Mouse (Mus musculus) cerebellum, adult 9-11 months (tissue): ENCODE results near the gene Kcnh8.

Experiments
- DNase-seq: peaks from one replicate; pipeline ENCODE4 v3.0.0; 2022

Kcnh8 gene

DNA sequence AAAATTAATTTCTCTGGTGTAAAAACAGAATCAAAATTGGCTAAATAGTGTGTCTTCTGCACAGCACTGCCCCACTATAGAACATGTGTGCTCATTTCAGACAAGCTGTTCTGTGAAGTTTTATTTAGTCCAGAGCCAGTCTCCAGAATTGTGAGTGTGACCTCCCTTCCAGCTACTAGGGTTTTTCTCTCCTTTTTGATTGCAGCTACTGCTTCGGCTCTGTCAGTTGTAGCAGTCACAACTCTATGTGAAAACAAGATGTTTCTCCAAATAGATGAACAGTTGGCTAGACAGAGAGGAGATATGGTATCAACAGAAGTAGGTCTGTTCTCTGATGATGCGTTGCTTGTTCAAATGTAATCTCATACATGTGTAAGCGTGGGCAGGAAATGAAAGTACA, 270.7 kb downstream of the Kcnh8 start:
- DNase-seq = no peak

DNA sequence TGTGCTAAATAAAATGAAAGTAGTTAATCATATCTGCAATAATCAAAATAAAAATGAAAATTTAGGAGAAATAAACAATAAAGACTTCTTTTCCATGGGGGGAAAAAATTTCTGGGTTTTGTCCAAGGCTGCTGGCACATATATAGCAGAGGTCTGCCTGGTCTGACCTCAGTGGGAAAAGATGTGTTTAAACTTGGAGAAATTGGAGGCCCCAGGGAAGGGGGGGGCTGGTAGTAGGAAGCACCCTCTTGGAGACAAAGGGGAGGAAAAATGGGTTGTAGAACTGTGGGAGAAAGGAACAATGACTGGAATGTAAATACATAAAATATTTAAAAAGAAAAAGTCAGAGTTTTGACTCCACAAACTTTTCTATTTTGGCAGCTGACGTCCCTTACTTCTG, 276.5 kb downstream of the Kcnh8 start:
- DNase-seq = no peak

DNA sequence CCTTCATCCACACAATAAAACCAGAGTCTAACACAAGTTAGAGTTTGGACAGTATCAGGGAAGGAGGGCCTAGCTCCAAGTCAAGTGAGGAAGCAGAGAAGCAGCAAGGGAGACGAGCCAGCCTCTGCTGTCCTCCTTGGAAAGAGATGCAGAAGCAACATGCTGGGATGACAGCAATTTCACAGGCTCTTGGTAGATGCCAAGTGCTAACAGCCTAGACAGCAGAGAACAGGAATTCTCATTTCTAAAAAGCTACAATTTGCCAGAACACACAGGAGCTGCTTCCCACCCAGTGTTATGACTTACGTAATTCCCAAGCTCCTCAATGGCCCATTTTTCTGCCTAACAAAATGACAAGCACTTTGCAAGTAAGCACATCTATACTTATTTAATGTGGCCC, 277.5 kb downstream of the Kcnh8 start:
- DNase-seq = peak; percentile 9

DNA sequence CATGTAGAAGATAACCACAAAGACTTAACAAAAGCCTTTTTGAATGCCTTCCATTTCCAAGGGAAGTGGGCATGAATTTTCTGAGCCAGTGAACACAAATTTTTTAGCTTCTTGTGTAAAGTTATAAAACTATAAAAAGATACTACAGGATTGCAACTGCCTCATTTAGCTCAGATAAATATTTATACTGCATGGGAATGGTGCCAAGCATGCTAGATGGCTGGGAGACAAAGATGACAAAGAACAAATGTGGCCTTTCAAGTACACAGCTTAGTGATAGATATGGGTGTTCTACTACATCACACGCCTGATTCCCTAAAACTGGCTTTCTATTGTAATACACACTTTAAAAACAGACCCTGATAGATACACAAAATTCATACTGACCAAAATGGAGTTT, 282.7 kb downstream of the Kcnh8 start:
- no peak for DNase-seq

DNA sequence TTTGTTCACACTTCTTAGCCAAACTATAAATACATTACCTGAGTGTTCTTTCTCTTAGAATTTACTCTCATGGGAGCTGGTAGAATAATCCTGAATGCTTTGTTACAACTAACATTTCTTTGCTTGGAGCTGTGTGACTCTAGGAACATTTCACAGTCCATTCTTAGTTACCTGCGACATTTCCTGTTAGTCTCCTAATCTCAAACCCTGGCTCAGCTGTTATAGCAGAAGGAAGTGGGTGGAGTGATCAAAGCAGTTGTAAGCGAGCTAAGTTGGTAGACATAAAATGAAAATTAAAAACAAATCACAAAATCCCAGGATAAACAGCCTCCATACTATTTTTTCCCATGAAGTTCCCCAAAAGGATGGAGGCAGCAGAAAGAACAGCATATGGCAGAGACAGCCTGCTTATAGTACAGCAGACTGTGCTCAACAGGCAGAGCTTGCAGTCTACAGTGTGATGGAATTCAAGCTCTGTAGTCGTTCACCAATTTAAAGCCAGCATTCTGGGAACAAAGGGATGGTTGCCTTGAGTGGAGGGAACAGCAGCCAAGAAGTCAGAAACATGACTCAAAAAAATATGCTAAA, 318.1 kb downstream of the Kcnh8 start:
- DNase-seq = no peak

- no peak for DNase-seq
These were observed 341.5 kb downstream of the Kcnh8 start for GRCm38 (mm10) chr17:52943966-52944365.

DNA sequence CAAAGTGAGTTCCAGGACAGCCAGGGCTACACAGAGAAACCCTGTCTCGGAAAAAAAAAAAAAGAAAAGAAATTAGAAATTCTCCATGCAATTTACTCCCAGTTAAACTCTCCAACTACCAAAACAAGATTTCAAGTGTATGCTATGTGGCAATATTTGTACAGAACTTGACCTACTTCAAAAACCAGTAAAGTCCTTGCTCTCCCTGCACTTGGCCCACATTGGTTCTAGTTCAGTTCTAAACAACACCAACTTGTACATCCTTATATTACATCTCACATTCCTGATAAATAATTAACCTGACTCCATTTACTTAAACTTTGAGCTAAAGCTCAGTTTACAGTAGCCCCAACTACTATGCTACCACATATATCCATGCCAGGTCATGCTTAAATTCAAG, 370.2 kb downstream of the Kcnh8 start:
- DNase-seq = no peak

GRCm38 (mm10) chr17:52980958-52981357, 378.4 kb downstream of the Kcnh8 start:
- DNase-seq = no peak
